Mouse (Mus musculus): ENCODE measurements around the gene Adamts20. TPM values are rescaled to one million over a fixed set of nuclear protein-coding genes. Genes with fewer than 3 reads are reported as not detected.

The Adamts20 gene
- polyA plus RNA-seq, 1 experiment from 2014 or later = 5.6 TPM

DNA sequence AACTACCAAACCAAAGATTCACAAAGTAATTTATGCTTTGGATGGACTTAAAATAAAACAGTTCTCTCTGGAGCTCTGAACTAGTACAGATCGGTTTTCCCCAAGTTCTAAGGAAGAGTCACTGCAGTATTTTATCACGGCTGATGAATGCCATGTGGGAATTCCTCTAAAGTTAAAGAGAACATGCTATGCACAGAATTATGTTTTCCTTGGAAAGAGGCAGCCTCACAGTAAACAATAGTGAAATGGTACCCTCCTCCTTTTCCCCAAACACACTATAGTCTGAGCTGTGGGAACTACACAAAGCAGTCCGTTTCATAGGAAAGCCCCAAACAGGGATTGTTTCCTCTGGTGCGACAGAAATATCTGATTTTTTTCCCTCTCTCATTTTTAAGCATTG is 171.1 kb downstream of the Adamts20 start:
- H3K4me3 ChIP-seq (ENCODE audit: low read depth, low read length) = no peak overlapping the region
- no peak for ATAC-seq (ENCODE audit: low read depth)
- H3K36me3 ChIP-seq (ENCODE audit: control insufficient read depth, insufficient read depth, low read length) = no peaks in the 10 kb centered on the region
- H3K4me2 ChIP-seq (ENCODE audit: low read depth, low read length) = no peak overlapping the region
- H3K27ac ChIP-seq (ENCODE audit: low read depth, low read length) = no peak overlapping the region
- H3K4me1 ChIP-seq (ENCODE audit: control insufficient read depth, insufficient read depth, low read length) = no peaks in the 10 kb centered on the region; the same call in 1 of the 2 replicates
- H3K27me3 ChIP-seq (ENCODE audit: control insufficient read depth, insufficient read depth, low read length) = no peaks in the 10 kb centered on the region
- 63% methylated on average over 4 of the region's 4 CpGs for WGBS
- H3K9me3 ChIP-seq (ENCODE audit: control insufficient read depth, low read length) = no peaks in the 10 kb centered on the region
- H3K9ac ChIP-seq (replicated peaks; ENCODE audit: low read depth, low read length) = no peak overlapping the region

DNA sequence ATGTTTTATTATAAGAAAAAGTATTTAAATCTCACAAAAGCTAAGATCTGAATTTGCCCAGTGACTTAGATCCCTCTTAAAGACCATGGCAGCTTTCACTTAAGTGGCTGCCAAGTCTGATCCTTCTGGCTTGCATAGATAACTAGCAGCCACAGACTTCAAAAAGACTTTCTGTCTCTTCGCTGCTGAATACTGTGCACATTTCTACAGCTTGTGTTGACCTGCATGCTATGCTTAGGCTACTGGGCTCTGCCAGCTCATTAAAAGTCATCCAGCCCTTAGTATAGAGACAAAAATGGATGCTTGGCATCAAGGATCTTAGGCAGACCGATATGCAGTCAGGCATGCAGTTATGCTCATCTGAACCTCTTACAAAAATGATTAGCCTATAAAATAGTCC is 177.2 kb downstream of the Adamts20 start:
- H3K27ac ChIP-seq (ENCODE audit: low read depth, low read length) = no peak overlapping the region
- H3K4me3 ChIP-seq (ENCODE audit: low read depth, low read length) = no peak overlapping the region
- 90% methylated on average over 2 of the region's 2 CpGs for WGBS
- H3K4me1 ChIP-seq (ENCODE audit: control insufficient read depth, insufficient read depth, low read length) = no peaks in the 10 kb centered on the region; the same call in 1 of the 2 replicates
- no peaks in the 10 kb centered on the region for H3K27me3 ChIP-seq (ENCODE audit: control insufficient read depth, insufficient read depth, low read length)
- no peak overlapping the region for H3K4me2 ChIP-seq (ENCODE audit: low read depth, low read length)
- ATAC-seq (ENCODE audit: low read depth) = no peak
- H3K9ac ChIP-seq (replicated peaks; ENCODE audit: low read depth, low read length) = no peak overlapping the region
- no peaks in the 10 kb centered on the region for H3K36me3 ChIP-seq (ENCODE audit: control insufficient read depth, insufficient read depth, low read length)
- no peaks in the 10 kb centered on the region for H3K9me3 ChIP-seq (ENCODE audit: control insufficient read depth, low read length)

DNA sequence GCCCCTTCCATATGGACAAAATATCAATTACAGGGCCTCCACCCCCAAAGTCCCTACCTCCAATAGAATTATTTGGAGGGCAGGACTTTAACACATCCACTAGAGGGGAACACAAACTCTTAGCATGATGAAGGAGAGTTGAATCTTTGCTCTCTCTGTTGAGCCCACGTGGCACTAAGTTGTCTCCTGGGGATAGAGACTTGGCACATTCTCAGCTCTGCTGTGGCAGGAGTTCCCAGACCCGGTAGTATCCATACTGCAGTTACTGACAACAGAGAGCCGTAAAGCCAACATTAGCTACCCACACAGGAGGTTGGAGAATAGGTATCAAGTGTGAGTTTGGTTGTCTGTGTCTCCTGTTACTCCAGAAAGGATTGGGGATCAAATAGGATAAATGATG is 177.7 kb downstream of the Adamts20 start:
- no peak overlapping the region for H3K4me3 ChIP-seq (ENCODE audit: low read depth, low read length)
- no peak overlapping the region for H3K27ac ChIP-seq (ENCODE audit: low read depth, low read length)
- no peak overlapping the region for H3K4me2 ChIP-seq (ENCODE audit: low read depth, low read length)
- no peak for ATAC-seq (ENCODE audit: low read depth)
- H3K36me3 ChIP-seq (ENCODE audit: control insufficient read depth, insufficient read depth, low read length) = no peaks in the 10 kb centered on the region
- WGBS = 60% methylated on average over 3 of the region's 3 CpGs
- H3K9ac ChIP-seq (replicated peaks; ENCODE audit: low read depth, low read length) = no peak overlapping the region
- H3K9me3 ChIP-seq (ENCODE audit: control insufficient read depth, low read length) = no peaks in the 10 kb centered on the region
- H3K4me1 ChIP-seq (ENCODE audit: control insufficient read depth, insufficient read depth, low read length) = no peaks in the 10 kb centered on the region; the same call in 1 of the 2 replicates
- no peaks in the 10 kb centered on the region for H3K27me3 ChIP-seq (ENCODE audit: control insufficient read depth, insufficient read depth, low read length)

DNA sequence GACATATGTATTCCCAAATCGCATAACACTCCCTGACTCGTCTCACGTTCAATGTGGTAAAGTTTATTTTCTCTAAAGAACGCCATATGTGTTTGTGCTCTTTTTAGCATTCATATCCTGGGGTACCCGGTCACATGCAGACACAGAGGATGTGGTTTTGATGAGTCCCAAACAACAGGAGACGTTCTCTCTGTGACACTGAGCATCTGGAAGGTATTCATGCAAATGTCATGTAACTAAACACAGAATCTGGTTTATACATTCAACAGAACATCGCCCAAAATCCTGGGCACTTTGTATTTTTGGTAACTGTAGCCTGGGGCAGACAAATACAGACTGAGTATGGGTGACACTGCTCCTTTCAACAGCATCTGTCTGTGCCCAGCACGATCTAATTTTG is 188.8 kb downstream of the Adamts20 start:
- Histone ChIP-seq H3K4me2 (ENCODE audit: low read depth, low read length) (no peak overlapping the region), H3K27me3 (ENCODE audit: control insufficient read depth, insufficient read depth, low read length) (no peaks in the 10 kb centered on the region), H3K9ac (replicated peaks; ENCODE audit: low read depth, low read length) (no peak overlapping the region), H3K4me3 (ENCODE audit: low read depth, low read length) (no peak overlapping the region), H3K4me1 (ENCODE audit: control insufficient read depth, insufficient read depth, low read length) (no peaks in the 10 kb centered on the region), H3K9me3 (ENCODE audit: control insufficient read depth, low read length) (no peaks in the 10 kb centered on the region), H3K36me3 (ENCODE audit: control insufficient read depth, insufficient read depth, low read length) (no peaks in the 10 kb centered on the region), H3K27ac (ENCODE audit: low read depth, low read length) (no peak overlapping the region)
- 86% methylated on average over 8 of the region's 8 CpGs for WGBS
- ATAC-seq (ENCODE audit: low read depth) = no peak

DNA sequence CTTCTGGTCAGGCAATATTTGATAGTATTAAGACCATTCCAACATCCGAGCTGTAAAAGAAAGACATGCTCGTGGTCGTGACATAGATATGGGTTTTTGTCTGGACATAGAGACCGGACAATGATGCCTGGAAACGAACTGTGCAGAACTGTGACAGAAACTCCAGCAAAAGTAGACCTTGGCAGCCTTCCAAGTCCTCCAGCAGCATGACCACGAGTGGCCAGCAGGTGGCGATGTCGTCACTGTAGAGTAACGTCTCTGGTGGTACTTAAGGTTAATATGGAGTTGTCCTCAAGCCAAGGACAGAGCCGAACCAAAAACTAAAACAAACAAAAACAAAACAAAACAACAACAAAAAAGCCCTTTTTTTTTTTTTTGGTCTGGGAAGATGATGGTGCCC is 199.6 kb downstream of the Adamts20 start:
- no peak overlapping the region for H3K9ac ChIP-seq (replicated peaks; ENCODE audit: low read depth, low read length)
- no peak overlapping the region for H3K4me3 ChIP-seq (ENCODE audit: low read depth, low read length)
- ATAC-seq (ENCODE audit: low read depth) = no peak
- no peaks in the 10 kb centered on the region for H3K36me3 ChIP-seq (ENCODE audit: control insufficient read depth, insufficient read depth, low read length)
- H3K4me2 ChIP-seq (ENCODE audit: low read depth, low read length) = no peak overlapping the region
- H3K27ac ChIP-seq (ENCODE audit: low read depth, low read length) = no peak overlapping the region
- 27% methylated on average over 10 of the region's 10 CpGs for WGBS
- no peaks in the 10 kb centered on the region for H3K9me3 ChIP-seq (ENCODE audit: control insufficient read depth, low read length)
- H3K27me3 ChIP-seq (ENCODE audit: control insufficient read depth, insufficient read depth, low read length) = no peaks in the 10 kb centered on the region
- no peaks in the 10 kb centered on the region; the same call in 1 of the 2 replicates for H3K4me1 ChIP-seq (ENCODE audit: control insufficient read depth, insufficient read depth, low read length)

DNA sequence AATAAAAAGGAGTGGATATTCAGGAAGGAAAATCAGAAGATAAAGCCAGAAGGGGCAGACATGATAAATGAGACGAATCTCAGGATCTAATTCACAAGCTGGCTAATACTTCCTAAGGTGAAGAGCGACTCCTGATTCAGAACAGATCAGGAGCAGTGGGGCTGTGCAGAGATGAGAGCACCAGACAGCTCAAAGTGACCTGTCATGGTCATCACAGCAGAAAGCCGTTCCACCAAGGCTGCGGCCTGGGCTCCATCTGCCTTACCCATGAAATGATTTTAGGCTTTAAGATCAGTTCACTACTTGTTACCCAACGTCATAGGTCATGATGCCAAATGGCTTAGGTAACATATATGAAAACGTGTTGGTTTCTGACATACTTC is 200.7 kb downstream of the Adamts20 start:
- no peaks in the 10 kb centered on the region; the same call in 1 of the 2 replicates for H3K4me1 ChIP-seq (ENCODE audit: control insufficient read depth, insufficient read depth, low read length)
- ATAC-seq (ENCODE audit: low read depth) = no peak
- no peak overlapping the region for H3K4me2 ChIP-seq (ENCODE audit: low read depth, low read length)
- H3K9me3 ChIP-seq (ENCODE audit: control insufficient read depth, low read length) = no peaks in the 10 kb centered on the region
- H3K27ac ChIP-seq (ENCODE audit: low read depth, low read length) = no peak overlapping the region
- no peak overlapping the region for H3K9ac ChIP-seq (replicated peaks; ENCODE audit: low read depth, low read length)
- 78% methylated on average over 6 of the region's 6 CpGs for WGBS
- H3K27me3 ChIP-seq (ENCODE audit: control insufficient read depth, insufficient read depth, low read length) = no peaks in the 10 kb centered on the region
- H3K36me3 ChIP-seq (ENCODE audit: control insufficient read depth, insufficient read depth, low read length) = no peaks in the 10 kb centered on the region
- no peak overlapping the region for H3K4me3 ChIP-seq (ENCODE audit: low read depth, low read length)

DNA sequence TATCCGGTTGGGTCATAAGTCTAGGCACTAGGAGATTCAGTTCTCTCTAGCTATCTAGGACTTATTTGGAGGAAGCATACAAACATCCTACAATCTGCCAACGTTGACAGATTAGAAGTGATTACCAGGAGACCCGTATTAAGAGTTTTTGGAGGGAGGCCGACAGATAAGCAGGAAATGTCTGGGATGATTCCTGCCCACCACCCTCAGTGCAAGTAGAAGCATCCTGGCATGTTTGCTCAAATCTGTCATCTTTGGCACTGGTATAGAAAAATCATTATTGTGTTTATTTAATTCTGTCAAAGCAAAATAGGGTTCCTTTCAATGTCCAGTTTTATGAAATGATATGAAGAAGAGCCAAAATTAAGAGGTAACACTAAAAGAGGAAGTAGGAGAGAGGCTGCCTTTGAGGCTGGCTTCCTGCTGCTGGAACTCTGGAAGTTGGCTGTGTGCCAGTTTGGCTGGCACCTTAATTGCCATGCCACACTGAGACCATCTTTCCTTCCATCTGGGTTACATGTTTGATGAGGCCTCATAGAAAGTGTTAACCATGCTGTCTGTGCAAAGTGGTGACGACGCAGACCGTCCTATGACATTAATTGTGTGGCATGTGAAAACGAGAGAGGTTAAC is 201.2 kb downstream of the Adamts20 start:
- Histone ChIP-seq H3K4me1 (ENCODE audit: control insufficient read depth, insufficient read depth, low read length) (no peaks in the 10 kb centered on the region; the same call in 1 of the 2 replicates), H3K36me3 (ENCODE audit: control insufficient read depth, insufficient read depth, low read length) (no peaks in the 10 kb centered on the region), H3K4me2 (ENCODE audit: low read depth, low read length) (no peak overlapping the region), H3K9ac (replicated peaks; ENCODE audit: low read depth, low read length) (no peak overlapping the region), H3K27me3 (ENCODE audit: control insufficient read depth, insufficient read depth, low read length) (no peaks in the 10 kb centered on the region), H3K27ac (ENCODE audit: low read depth, low read length) (no peak overlapping the region), H3K9me3 (ENCODE audit: control insufficient read depth, low read length) (no peaks in the 10 kb centered on the region), H3K4me3 (ENCODE audit: low read depth, low read length) (no peak overlapping the region)
- WGBS = 50% methylated on average over 8 of the region's 8 CpGs
- ATAC-seq (ENCODE audit: low read depth) = no peak

DNA sequence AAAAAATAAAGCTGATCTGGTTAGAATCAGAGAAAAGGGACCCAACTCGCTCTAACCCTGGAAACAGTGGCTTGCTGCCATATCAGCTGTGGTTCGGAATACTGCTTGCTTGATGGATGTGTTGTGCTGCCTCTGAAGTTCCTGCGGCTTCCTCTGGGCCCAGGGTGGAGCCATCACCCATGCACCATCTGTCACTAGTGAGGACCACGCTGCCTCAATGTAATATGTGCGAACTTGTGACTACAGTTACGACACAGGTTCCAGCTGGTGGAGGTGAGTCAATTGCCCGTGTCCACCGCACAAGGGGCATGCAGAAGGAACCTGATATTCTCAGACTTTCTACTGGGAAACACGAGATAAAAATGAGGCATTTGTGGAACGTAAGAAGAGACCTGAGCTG is 202.0 kb downstream of the Adamts20 start:
- 55% methylated on average over 10 of the region's 10 CpGs for WGBS
- no peaks in the 10 kb centered on the region; the same call in 1 of the 2 replicates for H3K4me1 ChIP-seq (ENCODE audit: control insufficient read depth, insufficient read depth, low read length)
- H3K4me3 ChIP-seq (ENCODE audit: low read depth, low read length) = no peak overlapping the region
- H3K4me2 ChIP-seq (ENCODE audit: low read depth, low read length) = no peak overlapping the region
- H3K9me3 ChIP-seq (ENCODE audit: control insufficient read depth, low read length) = no peaks in the 10 kb centered on the region
- no peaks in the 10 kb centered on the region for H3K36me3 ChIP-seq (ENCODE audit: control insufficient read depth, insufficient read depth, low read length)
- ATAC-seq (ENCODE audit: low read depth) = no peak
- H3K27me3 ChIP-seq (ENCODE audit: control insufficient read depth, insufficient read depth, low read length) = no peaks in the 10 kb centered on the region
- no peak overlapping the region for H3K9ac ChIP-seq (replicated peaks; ENCODE audit: low read depth, low read length)
- H3K27ac ChIP-seq (ENCODE audit: low read depth, low read length) = no peak overlapping the region

DNA sequence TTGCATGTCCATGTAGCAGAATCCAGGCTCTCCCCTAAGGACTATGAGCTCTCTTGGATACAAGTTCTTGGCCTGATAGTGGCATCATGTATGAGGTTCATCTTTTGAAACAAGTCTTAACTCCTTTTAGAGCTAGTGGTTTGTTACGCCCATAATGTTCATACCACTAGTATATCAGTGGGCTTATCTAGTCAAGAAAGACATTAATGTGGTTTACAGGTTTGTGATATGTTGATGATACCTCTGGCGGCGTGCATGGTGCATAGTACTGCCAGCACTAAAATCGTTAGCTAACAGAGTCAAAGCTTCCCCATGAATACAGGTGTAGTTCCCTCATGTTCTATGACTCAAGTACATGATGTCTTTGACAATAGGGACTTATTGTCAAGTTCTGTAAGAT is 205.7 kb downstream of the Adamts20 start:
- Histone ChIP-seq H3K9ac (replicated peaks; ENCODE audit: low read depth, low read length) (no peak overlapping the region), H3K36me3 (ENCODE audit: control insufficient read depth, insufficient read depth, low read length) (no peaks in the 10 kb centered on the region), H3K27ac (ENCODE audit: low read depth, low read length) (no peak overlapping the region), H3K27me3 (ENCODE audit: control insufficient read depth, insufficient read depth, low read length) (no peaks in the 10 kb centered on the region), H3K4me2 (ENCODE audit: low read depth, low read length) (no peak overlapping the region), H3K4me3 (ENCODE audit: low read depth, low read length) (no peak overlapping the region), H3K4me1 (ENCODE audit: control insufficient read depth, insufficient read depth, low read length) (no peaks in the 10 kb centered on the region; the same call in 1 of the 2 replicates), H3K9me3 (ENCODE audit: control insufficient read depth, low read length) (no peaks in the 10 kb centered on the region)
- WGBS = 95% methylated on average over 4 of the region's 4 CpGs
- no peak for ATAC-seq (ENCODE audit: low read depth)

Measured in neural tube, embryonic 14.5 days (tissue).